Mouse (Mus musculus): ENCODE measurements around the gene Pram1.
A peak's percentile ranks its signal among the peaks of the same experiment; 100 is the strongest.

The Pram1 gene

GRCm38 (mm10) chr17:33669681-33670080, 31.8 kb downstream of the Pram1 start:
- DNase-seq = no peak

- DNase-seq = no peak
Observed at GRCm38 (mm10) chr17:33673837-33674236, 36.0 kb downstream of the Pram1 start.

- peak; percentile 64 for DNase-seq
Observed at GRCm38 (mm10) chr17:33675452-33675851, 37.6 kb downstream of the Pram1 start.

- DNase-seq = no peak
Observed at GRCm38 (mm10) chr17:33676086-33676485, 38.2 kb downstream of the Pram1 start.

DNA sequence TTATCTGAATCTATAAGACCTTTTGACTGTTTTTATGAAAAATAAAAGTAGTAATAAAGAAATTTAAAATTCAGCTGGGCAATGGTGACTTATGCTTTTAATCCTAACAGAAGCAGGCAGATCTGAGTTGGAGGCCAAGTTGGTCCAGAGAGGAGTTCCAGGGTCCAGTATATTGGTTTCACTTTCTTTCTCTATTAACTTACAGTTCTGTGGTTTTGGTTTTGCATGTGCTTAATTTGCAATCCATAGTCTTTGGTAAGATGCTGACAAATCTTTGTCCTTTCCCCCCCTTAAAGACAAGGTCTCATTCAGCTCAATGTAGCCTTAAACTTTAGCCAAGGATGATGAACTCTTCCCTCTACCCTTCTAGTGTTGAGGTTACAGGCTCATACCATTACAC, 40.9 kb downstream of the Pram1 start:
- DNase-seq = no peak

GRCm38 (mm10) chr17:33681767-33682166, 43.9 kb downstream of the Pram1 start:
- no peak for DNase-seq

- peak; percentile 73 for DNase-seq
Observed at GRCm38 (mm10) chr17:33684671-33685231, 46.9 kb downstream of the Pram1 start.

GRCm38 (mm10) chr17:33685249-33685653, 47.4 kb downstream of the Pram1 start:
- peak; percentile 99 for DNase-seq

DNA sequence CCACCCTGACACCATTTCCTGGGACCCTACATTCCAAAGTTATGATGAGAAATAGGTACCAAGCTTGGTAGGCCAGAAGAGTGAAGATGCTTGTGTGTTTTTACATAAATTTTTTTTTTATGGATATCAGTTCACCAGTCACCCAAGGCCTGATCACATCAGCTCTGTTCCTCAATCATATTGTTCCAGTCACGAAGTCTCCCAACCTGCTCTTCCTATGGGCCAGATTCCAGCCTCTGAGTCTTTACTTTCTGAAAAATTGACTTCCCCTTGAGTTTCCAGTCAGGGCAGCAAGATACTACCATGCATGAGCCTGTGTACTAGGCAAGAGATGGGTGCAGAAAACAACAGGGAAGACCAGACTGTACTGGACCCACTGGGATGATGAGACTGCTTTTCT, 48.9 kb downstream of the Pram1 start, which contains the start of gene Hnrnpm:
Gene Hnrnpm, minus strand, starts transcription at position 101 of the 400 bp plus-strand sequence.
- no peak for DNase-seq
